Mouse (Mus musculus) megakaryocyte-erythroid progenitor cell, adult 5-6 weeks (primary cell): ENCODE data around the gene Gm9970. TPM values are rescaled to one million over a fixed set of nuclear protein-coding genes. Genes with fewer than 3 reads are reported as not detected.
A peak's percentile ranks its signal among the peaks of the same experiment; 100 is the strongest.

ENCODE experiments used
- ATAC-seq: replicated peaks from 2 replicates; pipeline ENCODE4 v1.8.0; 2016; ENCODE audit warnings: mild to moderate bottlenecking, inconsistent platforms; ENCODE audit not compliant: severe bottlenecking, poor library complexity, low FRiP score, low TSS enrichment
- total RNA-seq, 2 experiments: library from RNA; stranded (forward) in 1 of 2; stranded (reverse) in 1 of 2; fragments of 200-1000, 215-1000 nt in 1 of 2; fragments of >200 nt in 1 of 2; fragmentation: Nextera tagmentation in 1 of 2; gene quantifications; 2 replicates each; pipeline ENCODE4 v1.2.3; 2014 to 2017

The Gm9970 gene
- total RNA-seq (2014; fragmentation: Nextera tagmentation) (not detected in 2 replicates), total RNA-seq (2017) (not detected in 2 replicates)

- peak; percentile 99 for ATAC-seq
These were observed at the start of gene Gm9970, which contains the start of gene Nrbp1 for GRCm38 (mm10) chr5:31240637-31241521. TSS of gene Gm9970 (minus strand) at chr5:31241232. TSS of gene Nrbp1 (plus strand) at chr5:31240864.

- ATAC-seq: no peak
These were observed 48.7 kb upstream of the Gm9970 start for GRCm38 (mm10) chr5:31289626-31290230.

- no peak for ATAC-seq
These were observed 47.6 kb upstream of the Gm9970 start for GRCm38 (mm10) chr5:31288655-31289054.

- no peak for ATAC-seq
These were observed 47.2 kb upstream of the Gm9970 start for GRCm38 (mm10) chr5:31288225-31288624.

GRCm38 (mm10) chr5:31279245-31279988 lies 38.4 kb upstream of the Gm9970 start:
- ATAC-seq: no peak

GRCm38 (mm10) chr5:31273018-31273417 lies 32.0 kb upstream of the Gm9970 start:
- ATAC-seq: no peak

GRCm38 (mm10) chr5:31267686-31268085 lies 26.7 kb upstream of the Gm9970 start:
- ATAC-seq: no peak

GRCm38 (mm10) chr5:31266101-31266500 lies 25.1 kb upstream of the Gm9970 start:
- ATAC-seq: no peak

- ATAC-seq: no peak
These were observed 16.6 kb upstream of the Gm9970 start for GRCm38 (mm10) chr5:31257616-31258015.

GRCm38 (mm10) chr5:31255971-31256370 lies 14.9 kb upstream of the Gm9970 start:
- no peak for ATAC-seq

- no peak for ATAC-seq
These were observed 14.3 kb upstream of the Gm9970 start for GRCm38 (mm10) chr5:31255381-31255780.

- peak; percentile 79 for ATAC-seq
These were observed 13.9 kb upstream of the Gm9970 start for GRCm38 (mm10) chr5:31254901-31255300.

GRCm38 (mm10) chr5:31254452-31254851 lies 13.4 kb upstream of the Gm9970 start:
- peak; percentile 31 for ATAC-seq

- no peak for ATAC-seq
These were observed 12.8 kb upstream of the Gm9970 start for GRCm38 (mm10) chr5:31253806-31254205.

GRCm38 (mm10) chr5:31252795-31253545 lies 11.9 kb upstream of the Gm9970 start:
- ATAC-seq: no peak

GRCm38 (mm10) chr5:31252151-31252550 lies 11.1 kb upstream of the Gm9970 start:
- no peak for ATAC-seq

GRCm38 (mm10) chr5:31251541-31252101 lies 10.6 kb upstream of the Gm9970 start, which contains the start of gene Krtcap3:
TSS of gene Krtcap3 (plus strand) at chr5:31251691.
- no peak for ATAC-seq

- no peak for ATAC-seq
These were observed 9.7 kb upstream of the Gm9970 start for GRCm38 (mm10) chr5:31250716-31251115.

- ATAC-seq: no peak
These were observed 1.2 kb upstream of the Gm9970 start for GRCm38 (mm10) chr5:31242191-31242590.
